9 mouse cellular contexts compared by ENCODE assay signal in the genomic region with DNA sequence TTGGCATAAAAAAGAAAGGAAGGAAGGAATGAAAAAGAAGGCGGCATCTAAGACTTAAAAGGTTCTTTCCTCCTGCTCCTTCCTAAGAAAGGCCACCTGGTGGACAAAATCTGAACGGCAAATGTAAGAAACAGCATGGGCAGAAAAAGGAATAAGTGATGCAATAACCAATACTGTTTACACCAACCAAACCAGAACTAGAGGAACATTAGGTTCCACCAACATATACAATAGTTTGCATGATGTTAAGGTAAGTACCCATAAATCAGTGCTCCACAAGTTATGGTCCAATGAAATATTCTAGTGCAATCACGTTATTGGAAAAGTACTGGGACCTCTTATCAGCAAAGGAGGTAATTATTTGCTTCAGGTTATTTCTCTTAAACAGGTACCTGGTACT. TPM values are rescaled to one million over a fixed set of nuclear protein-coding genes. Genes with fewer than 3 reads are reported as not detected.
DNase-seq lines count a peak whose midpoint lies in the region; ATAC-seq and TF ChIP-seq lines count a peak whose summit lies in the region.
"Had no signal": no experiment of that assay in that cellular context is flagged by ENCODE, and none has a peak within 500 bp of the region (broad histone marks: within the 10 kb centered on the region; RNA-seq: fewer than 3 reads in every experiment).

No protein-coding gene starts in this region.

- ATAC-seq in midbrain, embryonic 15.5 days (replicated peaks), result no peak
- no peak for ATAC-seq in lung, postnatal 0 days

- TF ChIP-seq EP300 in lung, postnatal 0 days (IDR thresholded peaks at IDR 0.05), result peak; percentile 56

- WGBS in midbrain, embryonic 10.5 days, result 37% methylated on average over 3 of the region's 3 CpGs
- WGBS in midbrain, embryonic 15.5 days, result 43% methylated on average over 3 of the region's 3 CpGs
- 27% methylated on average over 3 of the region's 3 CpGs for WGBS in lung, postnatal 0 days
- 33% methylated on average over 3 of the region's 3 CpGs for WGBS in thymus, adult 2 months

- H3K4me3 ChIP-seq in midbrain, embryonic 10.5 days, result no peak overlapping the region
- no peak overlapping the region for H3K4me3 ChIP-seq in midbrain, embryonic 15.5 days
- no peak overlapping the region for H3K4me3 ChIP-seq in lung, postnatal 0 days (ENCODE audit: low read depth, low read length)
- no peak overlapping the region for H3K4me3 ChIP-seq in thymus, adult 2 months (ENCODE audit: control insufficient read depth, insufficient read depth, low read length)
- H3K4me3 ChIP-seq: heart, embryonic 13.5 days had no signal

- DNase-seq in embryo, embryonic 10 days (ENCODE audit: low spot score), result peak; percentile 57
- no peak for DNase-seq in embryo, embryonic 9.5 days (ENCODE audit: extremely low spot score)
- peak; percentile 19 for DNase-seq in midbrain, embryonic 10.5 days (ENCODE audit: low spot score)
- peak; percentile 80 for DNase-seq in brain, embryonic 14.5 days (ENCODE audit: low read depth)
- DNase-seq in gastrocnemius, postnatal 14 days, result peak; percentile 47
- peak; percentile 83 for DNase-seq in lung, postnatal 0 days (ENCODE audit: low spot score)
- DNase-seq in thymus, adult 2 months, result peak; percentile 71

- TF ChIP-seq POLR2A in brain, embryonic 14.5 days (IDR thresholded peaks at IDR 0.05; ENCODE audit: borderline replicate concordance, extremely low read depth, insufficient read depth, insufficient read length, poor library complexity, severe bottlenecking), result no peak
- no peak for TF ChIP-seq POLR2A in thymus, adult 2 months (IDR thresholded peaks at IDR 0.05; ENCODE audit: control insufficient read depth, extremely low read depth, insufficient read depth, low read length, poor library complexity)

- H3K27ac ChIP-seq in midbrain, embryonic 10.5 days (replicated peaks), result no peak overlapping the region
- no peak overlapping the region for H3K27ac ChIP-seq in midbrain, embryonic 15.5 days
- H3K27ac ChIP-seq in lung, postnatal 0 days (ENCODE audit: low read length), result no peak overlapping the region
- no peak overlapping the region for H3K27ac ChIP-seq in thymus, adult 2 months (ENCODE audit: control insufficient read depth, insufficient read depth, low read length)

- peaks cover 99% of the 10 kb centered on the region for H3K27me3 ChIP-seq in midbrain, embryonic 10.5 days (ENCODE audit: low read depth, poor library complexity, severe bottlenecking)
- H3K27me3 ChIP-seq in midbrain, embryonic 15.5 days (replicated peaks), result peaks cover 24% of the 10 kb centered on the region
- no peaks in the 10 kb centered on the region for H3K27me3 ChIP-seq in lung, postnatal 0 days (replicated peaks; ENCODE audit: insufficient read depth, low read length)
- H3K27me3 ChIP-seq in thymus, adult 2 months (ENCODE audit: control insufficient read depth, insufficient read depth, low read length), result no peaks in the 10 kb centered on the region

- intact Hi-C loops in gastrocnemius, postnatal 14 days (cut with DNase I; ENCODE audit: low total_unique reads), result loop anchor here (5.0 kb wide), 1 partner anchor 53 kb away; no protein-coding TSS in a partner anchor

- H3K36me3 ChIP-seq in midbrain, embryonic 10.5 days, result peaks cover 11% of the 10 kb centered on the region
- H3K36me3 ChIP-seq in midbrain, embryonic 15.5 days (replicated peaks), result no peaks in the 10 kb centered on the region
- H3K36me3 ChIP-seq in lung, postnatal 0 days (ENCODE audit: insufficient read depth, low read length), result 0 out of 2 replicates have a peak, but pooled peaks cover 4% of the 10 kb centered on the region
- peaks cover 7% of the 10 kb centered on the region; the same call in 1 of the 2 replicates for H3K36me3 ChIP-seq in thymus, adult 2 months (ENCODE audit: control insufficient read depth, insufficient read depth, low read length)

- no peak overlapping the region for H3K4me2 ChIP-seq in midbrain, embryonic 15.5 days
- H3K4me2 ChIP-seq in lung, postnatal 0 days (replicated peaks; ENCODE audit: low read depth, low read length), result no peak overlapping the region
- H3K4me2 ChIP-seq: heart, embryonic 13.5 days had no signal

- peaks cover 16% of the 10 kb centered on the region for H3K4me1 ChIP-seq in midbrain, embryonic 10.5 days
- H3K4me1 ChIP-seq in midbrain, embryonic 15.5 days, result peaks cover 11% of the 10 kb centered on the region; the same call in 1 of the 2 replicates
- no peaks in the 10 kb centered on the region for H3K4me1 ChIP-seq in lung, postnatal 0 days (ENCODE audit: insufficient read depth, low read depth, low read length)
- peaks cover 13% of the 10 kb centered on the region for H3K4me1 ChIP-seq in thymus, adult 2 months (replicated peaks; ENCODE audit: control insufficient read depth, insufficient read depth, low read length)

- peak; percentile 47; the same call in 1 of the 2 replicates for TF ChIP-seq CTCF in brain, embryonic 14.5 days (IDR thresholded peaks at IDR 0.05; ENCODE audit: borderline replicate concordance, extremely low read depth, insufficient read depth, insufficient read length)
- peak; percentile 78 for TF ChIP-seq CTCF in lung, postnatal 0 days (IDR thresholded peaks at IDR 0.05)
- TF ChIP-seq CTCF in thymus, adult 2 months (IDR thresholded peaks at IDR 0.05; ENCODE audit: borderline replicate concordance, control insufficient read depth, extremely low read depth, insufficient read depth, low read length, poor library complexity), result no peak

- no peaks in the 10 kb centered on the region for H3K9me3 ChIP-seq in midbrain, embryonic 10.5 days (replicated peaks)
- no peaks in the 10 kb centered on the region for H3K9me3 ChIP-seq in midbrain, embryonic 15.5 days
- no peaks in the 10 kb centered on the region for H3K9me3 ChIP-seq in lung, postnatal 0 days (ENCODE audit: low read length)
- H3K9me3 ChIP-seq: heart, embryonic 13.5 days had no signal

- H3K9ac ChIP-seq in midbrain, embryonic 15.5 days, result no peak overlapping the region
- H3K9ac ChIP-seq in lung, postnatal 0 days (replicated peaks; ENCODE audit: low read depth), result no peak overlapping the region
- H3K9ac ChIP-seq: heart, embryonic 13.5 days had no signal

RNA-seq across cellular contexts. Expression of gene Tsc22d3, which starts 55.7 kb away (rescaled TPM):
- 133 and 146 TPM in 2 replicates for polyA plus RNA-seq in midbrain, embryonic 10.5 days (2016; fragmentation: Nextera tagmentation; extraction: Ambion mirVana)
- polyA plus RNA-seq in midbrain, embryonic 15.5 days (2015; fragmentation: Nextera tagmentation; extraction: Ambion mirVana), result 123 TPM in 2 replicates
- polyA plus RNA-seq in brain, embryonic 14.5 days (2012; rRNA removed), result 44.5 and 51.3 TPM in 2 replicates
- total RNA-seq in gastrocnemius, postnatal 14 days (2021), result 100 to 1,000 TPM; 119 to 244 TPM
- 236 and 380 TPM in 2 replicates for polyA plus RNA-seq in lung, postnatal 0 days (2015; fragmentation: Nextera tagmentation; extraction: Ambion mirVana)
- 74.2 and 95.0 TPM in 2 replicates for polyA plus RNA-seq in thymus, adult 2 months (2012; rRNA removed)
